Mouse (Mus musculus): ENCODE measurements around the gene Ubtd2. TPM values are rescaled to one million over a fixed set of nuclear protein-coding genes. Genes with fewer than 3 reads are reported as not detected.

Ubtd2 gene
- total RNA-seq, 2 experiments from 2014 or later = 34.7 to 34.9 TPM

- no peak for DNase-seq
These were observed 64.2 kb downstream of the Ubtd2 start for GRCm38 (mm10) chr11:32519354-32519753.

DNA sequence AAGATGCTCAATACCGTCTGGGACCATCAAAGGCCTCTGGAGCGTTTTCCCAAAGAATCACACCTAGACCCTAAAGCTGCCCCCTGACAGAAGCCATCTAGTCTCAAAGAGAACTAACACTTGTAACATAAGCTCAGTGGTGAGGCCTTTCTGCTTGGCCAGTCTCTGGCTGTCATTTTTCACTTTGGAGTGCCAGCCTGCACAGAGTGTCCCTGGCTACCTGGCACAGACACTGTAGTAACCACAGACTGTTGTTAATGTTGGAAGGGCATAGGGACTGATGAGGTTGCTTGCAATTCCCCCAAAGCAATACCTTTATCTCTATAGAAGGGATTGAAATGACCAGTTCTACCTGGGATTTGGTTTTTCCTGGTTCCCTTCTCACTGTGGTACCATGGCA, 66.1 kb downstream of the Ubtd2 start:
- DNase-seq = no peak

- DNase-seq = no peak
These were observed 69.2 kb downstream of the Ubtd2 start for GRCm38 (mm10) chr11:32524122-32524920.

- no peak for DNase-seq
These were observed 71.8 kb downstream of the Ubtd2 start for GRCm38 (mm10) chr11:32527006-32527405.

DNA sequence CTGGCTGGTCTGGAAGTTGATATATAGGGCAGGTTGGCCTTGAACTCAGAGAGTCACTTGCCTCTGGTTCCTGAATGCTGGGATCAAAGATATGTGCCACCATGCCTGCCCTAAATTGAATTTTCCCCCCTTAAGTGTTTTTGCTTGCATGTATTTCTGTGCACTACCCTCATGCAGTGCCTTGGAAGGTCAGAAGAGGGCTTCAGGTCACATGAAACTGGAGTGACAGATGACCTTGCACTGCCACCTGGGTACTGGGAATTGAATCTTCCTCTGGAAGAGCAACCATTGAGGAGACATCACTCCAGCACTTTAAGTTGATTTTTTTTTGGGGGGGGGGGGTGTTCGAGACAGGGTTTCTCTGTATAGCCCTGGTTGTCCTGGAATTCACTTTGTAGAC, 75.0 kb downstream of the Ubtd2 start:
- DNase-seq = no peak

DNA sequence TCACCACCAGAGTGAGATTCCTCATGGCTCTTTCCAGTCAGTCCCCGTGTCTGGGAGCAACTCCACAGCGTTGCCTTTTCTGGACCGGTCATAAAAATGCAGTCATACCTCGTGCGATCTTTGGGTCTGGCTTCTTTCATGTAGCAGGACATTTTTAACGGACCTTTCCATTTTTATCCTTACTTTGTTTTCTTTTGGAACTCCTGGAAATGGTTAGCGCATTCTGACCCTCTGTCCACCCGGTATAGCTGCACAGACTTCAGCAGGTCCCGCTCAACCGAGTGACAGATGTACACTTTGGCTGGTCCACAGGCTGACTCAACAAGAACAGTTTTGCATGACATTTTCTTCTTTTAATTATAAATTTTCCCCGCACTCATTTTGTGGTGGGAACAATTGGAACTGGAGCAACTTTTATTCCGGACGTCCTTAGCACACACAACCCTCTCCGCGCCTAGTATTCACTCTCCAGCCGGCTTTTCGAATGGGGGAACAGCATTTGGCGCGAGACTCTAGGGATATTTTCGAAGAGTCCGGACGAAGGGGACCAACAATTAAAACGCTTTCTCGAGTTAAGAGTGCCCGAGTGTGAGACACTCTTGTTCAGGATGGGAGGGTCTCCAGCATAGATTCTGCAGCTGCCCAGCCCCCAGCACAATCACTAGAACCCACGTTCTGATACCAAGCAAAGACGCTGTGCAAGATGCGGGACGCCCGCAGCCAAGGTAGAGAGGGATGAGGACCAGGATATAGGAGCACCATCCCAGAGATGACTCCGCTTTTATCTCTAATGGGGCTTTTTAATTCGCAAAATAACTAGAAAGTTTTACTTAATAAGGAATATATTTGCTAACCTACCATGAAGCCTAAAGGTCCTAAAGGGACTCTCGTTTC, 76.9 kb downstream of the Ubtd2 start, which contains the start of gene Efcab9:
Efcab9 (minus strand) TSS at position 211 of the 894 bp plus-strand sequence.
- no peak for DNase-seq

- peak; percentile 89 to 91 for DNase-seq
These were observed 77.8 kb downstream of the Ubtd2 start, which contains the start of gene Stk10 for GRCm38 (mm10) chr11:32532765-32533481. TSS of gene Stk10 (plus strand) at chr11:32533305.

- DNase-seq = peak in 1 of 2 experiments; percentile 45
These were observed 78.5 kb downstream of the Ubtd2 start for GRCm38 (mm10) chr11:32533482-32534261.

GRCm38 (mm10) chr11:32534453-32535075, 79.4 kb downstream of the Ubtd2 start:
- DNase-seq = no peak

GRCm38 (mm10) chr11:32535646-32536045, 80.5 kb downstream of the Ubtd2 start:
- no peak for DNase-seq

GRCm38 (mm10) chr11:32536954-32537353, 81.8 kb downstream of the Ubtd2 start:
- no peak for DNase-seq

DNA sequence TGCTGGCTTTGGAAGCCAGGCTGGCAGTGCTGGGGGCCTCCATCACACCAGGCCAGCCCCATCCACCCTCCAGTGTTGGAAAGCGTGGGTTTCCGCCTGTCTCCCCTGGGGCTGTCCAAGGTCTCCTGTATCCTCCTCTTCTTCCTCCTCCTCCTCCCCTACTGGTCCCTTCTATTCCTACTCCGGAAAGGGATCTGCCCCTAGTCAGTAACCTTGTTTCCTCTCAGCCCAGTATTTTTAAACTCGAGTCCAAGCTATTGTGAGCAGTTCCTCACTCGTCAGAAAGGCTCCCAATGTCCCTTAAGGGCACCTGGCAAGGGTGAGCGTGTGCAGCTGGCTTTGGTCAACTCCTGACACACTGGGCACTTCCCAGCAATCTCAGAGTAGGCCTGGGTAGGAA, 83.3 kb downstream of the Ubtd2 start:
- no peak for DNase-seq

DNA sequence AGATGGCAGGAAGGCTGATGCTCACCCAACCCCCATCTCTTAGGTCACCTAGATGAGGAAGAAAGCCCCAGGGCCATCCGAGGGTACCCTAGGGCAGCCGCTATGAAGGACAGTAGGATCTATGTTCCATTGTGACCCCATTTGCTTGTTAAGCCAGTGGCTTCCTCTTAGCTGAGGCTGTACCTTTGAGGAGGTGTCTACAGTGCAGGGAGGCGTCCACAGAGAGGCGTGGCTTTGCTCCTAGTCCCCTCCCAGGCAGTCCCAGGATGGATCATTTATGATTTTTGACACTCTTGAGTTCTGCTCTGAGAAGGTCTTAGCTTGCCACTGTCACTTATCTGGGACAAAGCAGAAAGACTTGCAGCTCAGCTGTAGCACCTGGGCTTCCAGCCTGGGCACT, 83.7 kb downstream of the Ubtd2 start:
- no peak for DNase-seq

DNA sequence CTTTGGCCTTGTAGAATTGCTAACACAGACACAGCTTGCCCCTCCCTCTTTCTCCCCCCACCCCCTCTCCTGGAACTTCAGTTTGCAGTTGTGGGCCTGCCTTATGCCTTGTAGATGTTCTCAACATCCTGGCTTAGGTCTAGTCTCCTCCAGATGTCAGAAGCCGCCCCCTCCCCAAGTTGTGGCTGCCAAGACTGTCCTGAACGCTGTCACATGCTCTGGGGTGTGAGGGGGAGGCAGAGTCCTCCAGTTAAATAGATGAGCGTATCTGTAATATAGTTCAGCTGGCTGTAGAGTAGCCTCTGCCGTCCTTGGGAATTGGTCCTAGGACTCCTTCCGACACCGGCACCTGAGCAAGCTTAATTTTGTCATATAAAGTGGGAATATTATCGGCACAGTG, 84.5 kb downstream of the Ubtd2 start:
- DNase-seq = no peak

GRCm38 (mm10) chr11:32540463-32540862, 85.3 kb downstream of the Ubtd2 start:
- DNase-seq = no peak

- DNase-seq = no peak
These were observed 87.0 kb downstream of the Ubtd2 start for GRCm38 (mm10) chr11:32542181-32542580.

GRCm38 (mm10) chr11:32542687-32543411, 87.7 kb downstream of the Ubtd2 start:
- DNase-seq = no peak

GRCm38 (mm10) chr11:32544041-32544440, 88.9 kb downstream of the Ubtd2 start:
- DNase-seq = no peak

GRCm38 (mm10) chr11:32544497-32544896, 89.3 kb downstream of the Ubtd2 start:
- no peak for DNase-seq

DNA sequence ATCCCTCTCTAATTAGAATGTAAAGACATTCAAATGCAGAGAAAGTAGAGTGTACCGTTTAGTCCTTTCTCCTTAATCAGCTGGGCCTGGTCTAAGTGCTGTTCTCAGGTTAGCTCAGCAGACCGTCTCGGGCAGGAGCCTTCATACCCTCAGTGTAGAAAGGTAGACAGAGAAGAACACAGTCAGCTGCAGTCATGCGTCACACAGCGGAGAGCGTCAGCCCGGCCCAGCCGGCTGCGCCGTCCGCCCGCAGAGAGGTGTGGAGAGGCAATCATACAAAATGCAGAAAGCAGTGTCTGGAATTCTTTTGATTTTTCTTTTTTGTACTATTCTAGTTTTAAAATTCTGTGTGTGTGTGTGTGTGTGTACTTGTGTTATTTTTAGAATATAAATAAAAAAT, 90.4 kb downstream of the Ubtd2 start:
- DNase-seq = no peak

- no peak for DNase-seq
These were observed 91.3 kb downstream of the Ubtd2 start for GRCm38 (mm10) chr11:32546483-32546882.
